Mouse (Mus musculus): ENCODE data around the gene Myb. TPM values are rescaled to one million over a fixed set of nuclear protein-coding genes. Genes with fewer than 3 reads are reported as not detected.

The Myb gene
- 4.2 and 4.9 TPM in 2 replicates for polyA plus RNA-seq (2014; fragmentation: Nextera tagmentation; extraction: Ambion mirVana)

DNA sequence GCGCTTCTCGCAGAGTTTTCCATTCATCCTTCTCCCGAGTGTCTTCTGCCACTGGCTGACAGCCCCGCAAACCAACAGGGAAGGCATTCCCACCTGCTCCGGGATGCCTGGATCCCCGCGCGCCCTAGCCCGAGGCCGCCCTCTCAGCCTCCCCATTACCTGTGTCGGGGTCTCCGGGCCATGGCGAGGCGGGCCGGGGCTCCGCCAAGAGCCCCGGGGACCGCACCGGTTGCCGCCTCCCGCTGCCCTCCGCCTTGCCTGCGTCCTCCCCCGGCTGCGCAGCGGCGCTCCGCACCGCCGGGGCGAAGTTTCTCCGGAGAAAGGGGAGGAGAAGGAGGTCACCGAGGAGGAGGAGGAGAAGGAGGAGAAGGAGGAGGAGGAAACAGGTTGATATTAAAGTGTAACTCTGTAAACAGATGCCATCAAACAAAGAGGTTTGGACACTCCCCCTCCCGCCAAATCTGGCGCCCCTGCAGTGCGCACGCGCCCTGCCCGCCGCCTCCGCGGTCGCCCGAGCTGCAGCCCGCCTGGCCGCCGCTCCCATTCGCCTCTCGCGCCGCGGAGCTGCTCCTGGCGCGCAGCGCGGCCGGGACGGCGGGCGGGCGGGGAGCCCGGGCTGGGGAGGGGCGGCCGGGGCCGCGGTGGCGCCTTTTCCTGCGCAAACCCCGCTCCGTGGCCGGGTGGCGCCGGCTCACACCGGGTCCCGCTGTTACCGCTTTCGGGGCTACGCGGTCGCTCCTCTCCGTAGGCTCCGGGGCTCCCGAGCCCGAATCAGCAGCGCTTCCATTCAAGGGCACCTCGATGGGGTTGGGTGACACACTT, at the start of gene Myb:
Gene Myb (minus strand): TSS at position 448 of the 822 bp plus-strand sequence.
- no peaks in the 10 kb centered on the region for H3K9me3 ChIP-seq (ENCODE audit: control insufficient read depth, low read depth, low read length)
- H3K36me3 ChIP-seq (ENCODE audit: control insufficient read depth, insufficient read depth, low read length) = no peaks in the 10 kb centered on the region
- H3K4me2 ChIP-seq (replicated peaks; ENCODE audit: low read depth, low read length) = peak within 1 kb of the TSS; percentile 100
- H3K27me3 ChIP-seq (ENCODE audit: control insufficient read depth, insufficient read depth, low read length) = no peaks in the 10 kb centered on the region
- ATAC-seq (ENCODE audit: insufficient number of reproducible peaks, insufficient read depth, low FRiP score, low read depth) = peak; percentile 79
- WGBS = under 1% methylated on average over 75 of the region's 86 CpGs
- no peak within 1 kb of the TSS; the same call in 1 of the 2 replicates for H3K27ac ChIP-seq (ENCODE audit: low read length)
- peaks cover 8% of the 10 kb centered on the region; the same call in 1 of the 2 replicates for H3K4me1 ChIP-seq (ENCODE audit: control insufficient read depth, insufficient read depth, low read length)
- H3K9ac ChIP-seq (replicated peaks; ENCODE audit: low read depth, low read length) = peak within 1 kb of the TSS; percentile 73
- H3K4me3 ChIP-seq (ENCODE audit: low read depth, low read length) = peak within 1 kb of the TSS; percentile 58

DNA sequence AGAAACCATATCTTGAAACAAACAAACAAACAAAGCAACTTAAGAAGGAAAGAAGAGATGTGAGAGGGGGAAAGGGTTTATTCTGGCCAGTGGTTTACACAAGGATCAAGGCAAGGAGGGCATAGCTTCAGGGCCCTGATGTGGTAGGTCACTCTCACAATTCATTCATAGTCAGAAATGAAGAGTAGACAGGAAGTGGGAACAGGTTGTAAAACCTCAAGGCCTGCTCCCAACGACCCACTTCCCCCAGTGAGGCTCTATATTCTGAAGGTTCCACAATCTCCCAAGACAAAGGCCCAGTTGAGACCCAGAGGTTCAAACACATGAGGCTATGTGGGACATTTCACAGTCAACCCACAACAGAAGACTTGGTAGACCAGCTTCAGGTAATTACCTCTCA, 46.6 kb upstream of the Myb start:
- Histone ChIP-seq H3K27ac (ENCODE audit: low read length) (no peak overlapping the region), H3K9ac (replicated peaks; ENCODE audit: low read depth, low read length) (no peak overlapping the region), H3K36me3 (ENCODE audit: control insufficient read depth, insufficient read depth, low read length) (no peaks in the 10 kb centered on the region), H3K9me3 (ENCODE audit: control insufficient read depth, low read depth, low read length) (no peaks in the 10 kb centered on the region), H3K27me3 (ENCODE audit: control insufficient read depth, insufficient read depth, low read length) (no peaks in the 10 kb centered on the region), H3K4me2 (replicated peaks; ENCODE audit: low read depth, low read length) (no peak overlapping the region), H3K4me1 (ENCODE audit: control insufficient read depth, insufficient read depth, low read length) (no peaks in the 10 kb centered on the region), H3K4me3 (ENCODE audit: low read depth, low read length) (no peak overlapping the region)
- 61% methylated on average over 1 of the region's 1 CpGs for WGBS
- ATAC-seq (ENCODE audit: insufficient number of reproducible peaks, insufficient read depth, low FRiP score, low read depth) = no peak

DNA sequence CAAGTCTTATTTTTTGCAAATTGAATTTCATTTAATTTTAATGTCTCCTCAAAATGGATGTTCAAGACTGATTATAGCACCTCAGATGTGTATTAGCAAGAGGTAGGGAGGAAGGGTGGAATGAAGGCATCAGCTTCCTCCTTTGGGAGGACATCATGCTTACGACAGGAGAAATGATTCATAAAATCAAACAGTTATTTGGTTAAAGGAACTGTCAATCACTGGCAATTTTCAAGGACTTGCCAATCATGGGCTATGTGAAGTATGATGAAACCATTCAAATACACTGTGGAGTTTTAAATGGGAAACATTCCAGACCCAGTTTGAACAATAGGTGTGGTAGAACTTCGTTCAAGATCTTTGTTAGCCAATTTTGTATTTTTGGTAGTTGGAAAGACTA, 45.4 kb upstream of the Myb start:
- Histone ChIP-seq H3K4me1 (ENCODE audit: control insufficient read depth, insufficient read depth, low read length) (no peaks in the 10 kb centered on the region), H3K27me3 (ENCODE audit: control insufficient read depth, insufficient read depth, low read length) (no peaks in the 10 kb centered on the region), H3K9me3 (ENCODE audit: control insufficient read depth, low read depth, low read length) (no peaks in the 10 kb centered on the region), H3K4me2 (replicated peaks; ENCODE audit: low read depth, low read length) (no peak overlapping the region), H3K4me3 (ENCODE audit: low read depth, low read length) (no peak overlapping the region), H3K36me3 (ENCODE audit: control insufficient read depth, insufficient read depth, low read length) (no peaks in the 10 kb centered on the region), H3K9ac (replicated peaks; ENCODE audit: low read depth, low read length) (no peak overlapping the region), H3K27ac (ENCODE audit: low read length) (no peak overlapping the region)
- ATAC-seq (ENCODE audit: insufficient number of reproducible peaks, insufficient read depth, low FRiP score, low read depth) = no peak
- 82% methylated on average over 2 of the region's 2 CpGs for WGBS

DNA sequence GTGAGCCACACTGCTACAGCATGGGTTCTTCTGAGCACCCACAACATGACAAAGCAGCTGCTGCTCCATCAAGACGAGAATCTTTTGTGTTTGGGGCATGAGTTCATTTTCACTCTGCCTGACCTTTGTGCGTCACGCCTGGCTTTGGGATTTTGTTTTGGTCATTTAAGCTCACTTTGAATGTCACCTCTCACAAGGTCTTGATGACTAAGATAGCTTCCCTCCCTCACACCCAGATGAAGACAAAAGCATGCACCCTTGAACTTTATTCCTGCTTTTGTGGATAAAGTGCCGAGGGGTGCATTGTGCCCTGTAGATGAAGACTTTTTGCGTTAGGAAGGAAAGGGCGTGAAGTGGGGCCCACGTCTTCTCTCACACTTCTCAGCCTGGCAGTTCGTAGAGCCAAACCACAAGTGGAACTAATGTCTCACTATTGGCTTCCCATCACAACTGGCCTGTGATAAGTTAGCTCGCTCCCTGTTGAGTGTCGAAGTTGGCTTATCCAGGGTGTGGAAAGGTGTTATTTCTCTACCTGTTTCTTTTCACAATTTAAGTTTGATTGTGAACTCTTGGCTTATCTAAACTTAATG, 43.8 kb upstream of the Myb start:
- WGBS = 81% methylated on average over 10 of the region's 10 CpGs
- no peak overlapping the region for H3K4me3 ChIP-seq (ENCODE audit: low read depth, low read length)
- no peaks in the 10 kb centered on the region for H3K36me3 ChIP-seq (ENCODE audit: control insufficient read depth, insufficient read depth, low read length)
- no peak for ATAC-seq (ENCODE audit: insufficient number of reproducible peaks, insufficient read depth, low FRiP score, low read depth)
- no peak overlapping the region for H3K4me2 ChIP-seq (replicated peaks; ENCODE audit: low read depth, low read length)
- no peaks in the 10 kb centered on the region for H3K4me1 ChIP-seq (ENCODE audit: control insufficient read depth, insufficient read depth, low read length)
- no peaks in the 10 kb centered on the region for H3K27me3 ChIP-seq (ENCODE audit: control insufficient read depth, insufficient read depth, low read length)
- H3K9ac ChIP-seq (replicated peaks; ENCODE audit: low read depth, low read length) = no peak overlapping the region
- H3K27ac ChIP-seq (ENCODE audit: low read length) = no peak overlapping the region
- no peaks in the 10 kb centered on the region for H3K9me3 ChIP-seq (ENCODE audit: control insufficient read depth, low read depth, low read length)

GRCm38 (mm10) chr10:21203886-21204285, 43.1 kb upstream of the Myb start:
- 86% methylated on average over 5 of the region's 5 CpGs for WGBS
- Histone ChIP-seq H3K4me3 (ENCODE audit: low read depth, low read length) (no peak overlapping the region), H3K36me3 (ENCODE audit: control insufficient read depth, insufficient read depth, low read length) (no peaks in the 10 kb centered on the region), H3K4me1 (ENCODE audit: control insufficient read depth, insufficient read depth, low read length) (no peaks in the 10 kb centered on the region), H3K9ac (replicated peaks; ENCODE audit: low read depth, low read length) (no peak overlapping the region), H3K27ac (ENCODE audit: low read length) (no peak overlapping the region), H3K4me2 (replicated peaks; ENCODE audit: low read depth, low read length) (no peak overlapping the region), H3K27me3 (ENCODE audit: control insufficient read depth, insufficient read depth, low read length) (no peaks in the 10 kb centered on the region), H3K9me3 (ENCODE audit: control insufficient read depth, low read depth, low read length) (no peaks in the 10 kb centered on the region)
- no peak for ATAC-seq (ENCODE audit: insufficient number of reproducible peaks, insufficient read depth, low FRiP score, low read depth)

- no peak overlapping the region for H3K27ac ChIP-seq (ENCODE audit: low read length)
- H3K36me3 ChIP-seq (ENCODE audit: control insufficient read depth, insufficient read depth, low read length) = no peaks in the 10 kb centered on the region
- no peak overlapping the region for H3K4me2 ChIP-seq (replicated peaks; ENCODE audit: low read depth, low read length)
- no peaks in the 10 kb centered on the region for H3K9me3 ChIP-seq (ENCODE audit: control insufficient read depth, low read depth, low read length)
- 89% methylated on average over 3 of the region's 3 CpGs for WGBS
- no peak for ATAC-seq (ENCODE audit: insufficient number of reproducible peaks, insufficient read depth, low FRiP score, low read depth)
- H3K27me3 ChIP-seq (ENCODE audit: control insufficient read depth, insufficient read depth, low read length) = no peaks in the 10 kb centered on the region
- H3K4me3 ChIP-seq (ENCODE audit: low read depth, low read length) = no peak overlapping the region
- no peak overlapping the region for H3K9ac ChIP-seq (replicated peaks; ENCODE audit: low read depth, low read length)
- no peaks in the 10 kb centered on the region for H3K4me1 ChIP-seq (ENCODE audit: control insufficient read depth, insufficient read depth, low read length)
Observed at GRCm38 (mm10) chr10:21203461-21203860, 42.7 kb upstream of the Myb start.

GRCm38 (mm10) chr10:21200761-21201160, 40.0 kb upstream of the Myb start:
- Histone ChIP-seq H3K9ac (replicated peaks; ENCODE audit: low read depth, low read length) (no peak overlapping the region), H3K4me3 (ENCODE audit: low read depth, low read length) (no peak overlapping the region), H3K27me3 (ENCODE audit: control insufficient read depth, insufficient read depth, low read length) (no peaks in the 10 kb centered on the region), H3K36me3 (ENCODE audit: control insufficient read depth, insufficient read depth, low read length) (no peaks in the 10 kb centered on the region), H3K4me1 (ENCODE audit: control insufficient read depth, insufficient read depth, low read length) (no peaks in the 10 kb centered on the region), H3K4me2 (replicated peaks; ENCODE audit: low read depth, low read length) (no peak overlapping the region), H3K27ac (ENCODE audit: low read length) (no peak overlapping the region), H3K9me3 (ENCODE audit: control insufficient read depth, low read depth, low read length) (no peaks in the 10 kb centered on the region)
- 83% methylated on average over 7 of the region's 7 CpGs for WGBS
- ATAC-seq (ENCODE audit: insufficient number of reproducible peaks, insufficient read depth, low FRiP score, low read depth) = no peak

- Histone ChIP-seq H3K36me3 (ENCODE audit: control insufficient read depth, insufficient read depth, low read length) (no peaks in the 10 kb centered on the region), H3K4me1 (ENCODE audit: control insufficient read depth, insufficient read depth, low read length) (no peaks in the 10 kb centered on the region), H3K4me3 (ENCODE audit: low read depth, low read length) (no peak overlapping the region), H3K27ac (ENCODE audit: low read length) (no peak overlapping the region), H3K9me3 (ENCODE audit: control insufficient read depth, low read depth, low read length) (no peaks in the 10 kb centered on the region), H3K9ac (replicated peaks; ENCODE audit: low read depth, low read length) (no peak overlapping the region), H3K4me2 (replicated peaks; ENCODE audit: low read depth, low read length) (no peak overlapping the region), H3K27me3 (ENCODE audit: control insufficient read depth, insufficient read depth, low read length) (no peaks in the 10 kb centered on the region)
- ATAC-seq (ENCODE audit: insufficient number of reproducible peaks, insufficient read depth, low FRiP score, low read depth) = no peak
Observed at GRCm38 (mm10) chr10:21200322-21200721, 39.5 kb upstream of the Myb start.
